Mouse (Mus musculus) erythroblast, embryonic 14.5 days (primary cell): ENCODE results near the gene Hist1h1c.

Experiments used
- GATA1 ChIP-seq: IDR thresholded peaks from 2 replicates; pipeline ENCODE4 v1.6.1; 2012; ENCODE audit warnings: low read length, inconsistent platforms, mixed read lengths
- TAL1 ChIP-seq: IDR thresholded peaks from 3 replicates; pipeline ENCODE4 v1.6.1; 2012; ENCODE audit warnings: low read length, inconsistent platforms, mixed read lengths

DNA sequence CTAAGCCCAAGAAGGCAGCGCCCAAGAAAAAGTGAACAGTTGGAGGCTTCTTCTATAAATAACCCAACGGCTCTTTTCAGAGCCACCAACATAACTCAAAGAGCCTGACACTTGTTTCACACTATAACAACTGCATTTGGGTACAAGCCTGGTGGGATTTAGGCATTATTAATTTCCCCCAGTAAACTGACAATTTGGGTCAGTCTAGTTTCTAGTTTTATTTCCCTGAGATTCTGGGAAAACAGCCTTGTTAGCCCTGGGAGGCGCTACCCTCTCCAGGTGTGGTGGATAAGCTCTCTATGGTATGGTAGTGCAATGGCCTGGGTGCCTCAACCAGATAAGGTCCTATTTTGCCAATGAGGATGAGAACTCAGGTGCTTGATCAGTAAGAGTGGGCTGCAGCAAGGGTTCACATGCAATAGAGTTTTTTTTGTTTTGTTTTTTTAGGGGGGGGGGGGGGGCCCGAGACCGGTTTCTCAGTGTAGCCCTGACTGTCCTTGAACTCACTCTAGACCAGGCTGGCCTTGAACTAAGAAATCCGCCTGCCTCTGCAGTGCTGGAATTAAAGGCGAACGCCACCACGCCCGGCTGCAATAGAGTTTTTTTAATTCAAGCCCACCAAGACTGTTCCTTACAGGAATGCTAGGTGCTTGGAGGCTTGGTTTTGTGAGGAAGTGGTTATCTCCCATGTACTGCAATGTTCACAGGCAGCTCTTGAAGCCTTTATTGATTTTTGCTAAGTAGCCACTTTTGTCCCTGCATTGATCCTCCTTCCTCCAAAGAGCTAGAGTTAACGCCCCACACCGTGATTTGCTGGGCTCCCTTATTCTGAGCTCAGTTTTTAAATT is 25.9 kb downstream of the Hist1h1c start:
- peak; percentile 55 for TF ChIP-seq TAL1
- TF ChIP-seq GATA1, result no peak; the same call in 1 of the 2 replicates
